Mouse (Mus musculus): ENCODE data around the gene Scn3b. TPM values are rescaled to one million over a fixed set of nuclear protein-coding genes. Genes with fewer than 3 reads are reported as not detected.
A peak's percentile ranks its signal among the peaks of the same experiment; 100 is the strongest.

Scn3b gene
- total RNA-seq, 2 experiments from 2014 or later: 8.2 to 8.9 TPM

- DNase-seq: no peak
These were observed 48.7 kb downstream of the Scn3b start for GRCm38 (mm10) chr9:40317735-40318134.

- no peak for DNase-seq
These were observed 49.8 kb downstream of the Scn3b start for GRCm38 (mm10) chr9:40318771-40319170.

- DNase-seq: no peak
These were observed 51.4 kb downstream of the Scn3b start for GRCm38 (mm10) chr9:40320405-40320804.

- peak; percentile 78 for DNase-seq
These were observed 52.1 kb downstream of the Scn3b start for GRCm38 (mm10) chr9:40320879-40321667.

GRCm38 (mm10) chr9:40321668-40322003, 52.6 kb downstream of the Scn3b start:
- DNase-seq: no peak

GRCm38 (mm10) chr9:40322372-40322771, 53.4 kb downstream of the Scn3b start:
- no peak for DNase-seq

- no peak for DNase-seq
These were observed 54.2 kb downstream of the Scn3b start for GRCm38 (mm10) chr9:40323171-40323570.

- no peak for DNase-seq
These were observed 54.8 kb downstream of the Scn3b start for GRCm38 (mm10) chr9:40323773-40324172.

- no peak for DNase-seq
These were observed 55.3 kb downstream of the Scn3b start for GRCm38 (mm10) chr9:40324232-40324792.

- no peak for DNase-seq
These were observed 55.8 kb downstream of the Scn3b start for GRCm38 (mm10) chr9:40324826-40325225.

GRCm38 (mm10) chr9:40326260-40326915, 57.4 kb downstream of the Scn3b start:
- DNase-seq: no peak

GRCm38 (mm10) chr9:40330609-40331382, 61.8 kb downstream of the Scn3b start:
- peak; percentile 93 for DNase-seq

- DNase-seq: no peak
These were observed 62.6 kb downstream of the Scn3b start for GRCm38 (mm10) chr9:40331411-40332286.

- no peak for DNase-seq
These were observed 63.3 kb downstream of the Scn3b start for GRCm38 (mm10) chr9:40332326-40332725.

- no peak for DNase-seq
These were observed 64.0 kb downstream of the Scn3b start for GRCm38 (mm10) chr9:40332731-40333648.

- peak; percentile 85 for DNase-seq
These were observed 64.8 kb downstream of the Scn3b start for GRCm38 (mm10) chr9:40333649-40334396.

- no peak for DNase-seq
These were observed 65.6 kb downstream of the Scn3b start for GRCm38 (mm10) chr9:40334617-40335016.

- DNase-seq: no peak
These were observed 67.7 kb downstream of the Scn3b start for GRCm38 (mm10) chr9:40336701-40337100.

GRCm38 (mm10) chr9:40337131-40337820, 68.3 kb downstream of the Scn3b start:
- DNase-seq: no peak
